Comparison of ENCODE assay signal across 8 mouse cellular contexts in the genomic region with DNA sequence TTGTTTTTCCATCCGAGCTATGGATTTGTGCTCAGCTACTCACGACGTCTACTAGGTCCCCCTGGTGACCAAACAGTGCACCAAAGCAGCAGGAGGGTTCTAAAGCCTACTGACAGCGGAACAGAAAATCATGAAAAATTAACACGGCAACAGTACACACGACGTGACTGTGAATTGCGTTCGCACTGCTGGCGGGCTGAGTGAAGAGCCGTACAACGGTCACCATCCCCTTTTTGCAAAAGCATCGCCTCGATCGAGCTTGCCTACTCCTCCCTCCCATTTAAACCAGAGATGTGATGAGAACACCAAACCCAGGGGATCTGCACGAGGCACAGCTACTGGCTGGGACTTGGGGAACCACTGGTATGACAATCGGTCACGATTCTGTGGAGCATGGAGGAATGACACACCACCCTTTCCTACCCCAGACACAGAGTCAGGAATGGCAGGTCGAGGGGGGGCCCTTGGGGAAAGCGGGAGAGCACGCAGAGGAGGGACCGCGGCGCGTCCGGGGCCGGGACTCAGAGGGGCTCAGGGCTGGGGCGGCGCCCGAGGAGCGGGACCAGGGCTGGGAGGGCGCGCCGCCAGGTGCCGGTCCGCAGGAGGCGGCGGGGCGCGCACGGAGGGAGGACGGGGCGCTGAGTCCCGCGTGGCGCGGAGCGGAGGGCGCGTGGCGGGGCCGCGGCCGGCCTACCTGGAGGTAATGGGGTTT. TPM values are rescaled to one million over a fixed set of nuclear protein-coding genes. Genes with fewer than 3 reads are reported as not detected.
DNase-seq lines count a peak whose midpoint lies in the region; ATAC-seq and TF ChIP-seq lines count a peak whose summit lies in the region.

No protein-coding gene starts in this region.

- peak overlapping the region; percentile 71 for H3K4me2 ChIP-seq in forebrain, embryonic 15.5 days (replicated peaks)
- peak overlapping the region; percentile 78 for H3K4me2 ChIP-seq in hindbrain, embryonic 11.5 days (replicated peaks; ENCODE audit: low read depth, low read length)
- peak overlapping the region; percentile 93 for H3K4me2 ChIP-seq in lung, embryonic 15.5 days

- DNase-seq in G1E (ENCODE audit: low spot score) = peak; percentile 39
- peak; percentile 64 to 72 for DNase-seq in cerebellum, adult 18-20 months
- DNase-seq in hindbrain, embryonic 11.5 days (ENCODE audit: low spot score) = peak; percentile 72
- DNase-seq in layer of hippocampus, adult 9-11 months = peak; percentile 76
- DNase-seq in testis, postnatal 14 days (ENCODE audit: low spot score) = peak; percentile 24

- no peaks in the 10 kb centered on the region for H3K27me3 ChIP-seq in G1E (ENCODE audit: insufficient read depth, low read length)
- H3K27me3 ChIP-seq in forebrain, embryonic 15.5 days = no peaks in the 10 kb centered on the region
- no peaks in the 10 kb centered on the region for H3K27me3 ChIP-seq in hindbrain, embryonic 11.5 days (ENCODE audit: control insufficient read depth, insufficient read depth, low read length)
- H3K27me3 ChIP-seq in lung, embryonic 15.5 days = no peaks in the 10 kb centered on the region

- 0 out of 2 replicates have a peak, but pooled peaks have one; percentile 3 for TF ChIP-seq POLR2A in olfactory bulb, adult 2 months (IDR thresholded peaks at IDR 0.05; ENCODE audit: insufficient read depth, low read depth, low read length)

- H3K9ac ChIP-seq in forebrain, embryonic 15.5 days (replicated peaks) = peak overlapping the region; percentile 92
- H3K9ac ChIP-seq in hindbrain, embryonic 11.5 days (ENCODE audit: low read depth, low read length) = peak overlapping the region; percentile 88
- peak overlapping the region; percentile 72 for H3K9ac ChIP-seq in lung, embryonic 15.5 days

- peaks cover 62% of the 10 kb centered on the region for H3K4me1 ChIP-seq in G1E (ENCODE audit: insufficient read depth, low read depth, low read length)
- peaks cover 15% of the 10 kb centered on the region for H3K4me1 ChIP-seq in forebrain, embryonic 15.5 days
- H3K4me1 ChIP-seq in hindbrain, embryonic 11.5 days (replicated peaks; ENCODE audit: control insufficient read depth, insufficient read depth, low read length) = no peaks in the 10 kb centered on the region
- H3K4me1 ChIP-seq in lung, embryonic 15.5 days = 0 out of 2 replicates have a peak, but pooled peaks cover 6% of the 10 kb centered on the region
- H3K4me1 ChIP-seq in olfactory bulb, adult 2 months (ENCODE audit: control insufficient read depth, insufficient read depth, low read length) = no peaks in the 10 kb centered on the region; the same call in 1 of the 2 replicates

- peak overlapping the region; percentile 94 for H3K4me3 ChIP-seq in G1E (ENCODE audit: low read depth, low read length)
- peak overlapping the region; percentile 95 for H3K4me3 ChIP-seq in forebrain, embryonic 15.5 days
- peak overlapping the region; percentile 79 for H3K4me3 ChIP-seq in hindbrain, embryonic 11.5 days (ENCODE audit: low read depth, low read length)
- H3K4me3 ChIP-seq in lung, embryonic 15.5 days = peak overlapping the region; percentile 94
- peak overlapping the region; percentile 92 for H3K4me3 ChIP-seq in olfactory bulb, adult 2 months (ENCODE audit: insufficient read depth, low read depth, low read length)

- no peak for TF ChIP-seq CTCF in G1E (IDR thresholded peaks at IDR 0.05; ENCODE audit: low read depth, low read length)
- peak; percentile 36; the same call in 1 of the 2 replicates for TF ChIP-seq CTCF in olfactory bulb, adult 2 months (IDR thresholded peaks at IDR 0.05; ENCODE audit: insufficient read depth, low read depth, low read length)

- H3K27ac ChIP-seq in forebrain, embryonic 15.5 days (replicated peaks) = peak overlapping the region; percentile 97
- H3K27ac ChIP-seq in hindbrain, embryonic 11.5 days (ENCODE audit: low read depth, low read length) = peak overlapping the region; percentile 94
- H3K27ac ChIP-seq in lung, embryonic 15.5 days = peak overlapping the region; percentile 91
- peak overlapping the region; percentile 47 for H3K27ac ChIP-seq in olfactory bulb, adult 2 months (ENCODE audit: insufficient read depth, low read depth, low read length)

- under 1% methylated on average over 50 of the region's 54 CpGs for WGBS in forebrain, embryonic 15.5 days
- WGBS in hindbrain, embryonic 11.5 days = under 1% methylated on average over 33 of the region's 54 CpGs
- under 1% methylated on average over 51 of the region's 54 CpGs for WGBS in lung, embryonic 15.5 days
- WGBS in olfactory bulb, adult 2 months = under 1% methylated on average over 52 of the region's 54 CpGs

- H3K36me3 ChIP-seq in G1E (replicated peaks) = peaks cover 18% of the 10 kb centered on the region
- H3K36me3 ChIP-seq in forebrain, embryonic 15.5 days = no peaks in the 10 kb centered on the region
- H3K36me3 ChIP-seq in hindbrain, embryonic 11.5 days (ENCODE audit: control insufficient read depth, insufficient read depth, low read length) = no peaks in the 10 kb centered on the region
- H3K36me3 ChIP-seq in lung, embryonic 15.5 days = no peaks in the 10 kb centered on the region

- ATAC-seq in G1E (ENCODE audit: extremely low read depth, insufficient number of reproducible peaks, low FRiP score, poor library complexity, severe bottlenecking) = peak; percentile 62
- peak; percentile 80 for ATAC-seq in forebrain, embryonic 15.5 days (replicated peaks)
- peak; percentile 84 for ATAC-seq in hindbrain, embryonic 11.5 days (ENCODE audit: low FRiP score)
- ATAC-seq in lung, embryonic 15.5 days (ENCODE audit: borderline replicate concordance, extremely low read depth, low FRiP score, low TSS enrichment) = peak; percentile 85

- H3K9me3 ChIP-seq in G1E (replicated peaks) = no peaks in the 10 kb centered on the region
- H3K9me3 ChIP-seq in forebrain, embryonic 15.5 days = no peaks in the 10 kb centered on the region
- H3K9me3 ChIP-seq in hindbrain, embryonic 11.5 days (ENCODE audit: control insufficient read depth, low read length) = no peaks in the 10 kb centered on the region
- no peaks in the 10 kb centered on the region for H3K9me3 ChIP-seq in lung, embryonic 15.5 days

RNA-seq across cellular contexts. Expression of a gene that starts 0.5 kb away (rescaled TPM):
- total RNA-seq in G1E (2014; fragmentation: Nextera tagmentation) (52.3 and 54.3 TPM in 2 replicates), G1E (2017) (24.9 and 25.8 TPM in 2 replicates)
- polyA plus RNA-seq in G1E (2012) = 1.8 and 2.3 TPM in 2 replicates
- 31.5 and 31.9 TPM in 2 replicates for polyA plus RNA-seq in forebrain, embryonic 15.5 days (2015; fragmentation: Nextera tagmentation; extraction: Ambion mirVana)
- polyA plus RNA-seq in hindbrain, embryonic 11.5 days (2014; fragmentation: Nextera tagmentation; extraction: Ambion mirVana) = 24.8 and 28.5 TPM in 2 replicates
- polyA plus RNA-seq in lung, embryonic 15.5 days (2015; fragmentation: Nextera tagmentation; extraction: Ambion mirVana) = 22.0 and 22.7 TPM in 2 replicates
- not detected in 2 replicates for polyA plus RNA-seq in olfactory bulb, adult 2 months (2012; ENCODE audit: insufficient read depth, insufficient read length, low replicate concordance, missing spikeins)

Comparison
In these comparisons a context has a peak if more than half of its experiments do, and no peak if none do; other contexts are left out.
1. Peak in every context shown above with its lines: DNase-seq, ATAC-seq, H3K4me3 ChIP-seq and H3K27ac ChIP-seq.
2. DNase-seq: peak in every context shown above with its lines; median percentile 76 in layer of hippocampus, adult 9-11 months; 72 in hindbrain, embryonic 11.5 days; 68 in cerebellum, adult 18-20 months; 39 in G1E; 24 in testis, postnatal 14 days.
3. H3K27ac ChIP-seq: peak in every context shown above with its lines; median percentile 97 in forebrain, embryonic 15.5 days; 94 in hindbrain, embryonic 11.5 days; 91 in lung, embryonic 15.5 days; 47 in olfactory bulb, adult 2 months.